Mouse (Mus musculus) cerebellum, adult 9-11 months (tissue): ENCODE measurements at regions not wholly inside any gene's neighbourhood (a gene's known extent, or its start where the extent isn't known, plus 50 kb on each side); places are given as distances from the start of the nearest gene placed in this dataset.
A peak's percentile ranks its signal among the peaks of the same experiment; 100 is the strongest.

ENCODE experiments used
- DNase-seq: peaks from one replicate; pipeline ENCODE4 v3.0.0; 2022

DNA sequence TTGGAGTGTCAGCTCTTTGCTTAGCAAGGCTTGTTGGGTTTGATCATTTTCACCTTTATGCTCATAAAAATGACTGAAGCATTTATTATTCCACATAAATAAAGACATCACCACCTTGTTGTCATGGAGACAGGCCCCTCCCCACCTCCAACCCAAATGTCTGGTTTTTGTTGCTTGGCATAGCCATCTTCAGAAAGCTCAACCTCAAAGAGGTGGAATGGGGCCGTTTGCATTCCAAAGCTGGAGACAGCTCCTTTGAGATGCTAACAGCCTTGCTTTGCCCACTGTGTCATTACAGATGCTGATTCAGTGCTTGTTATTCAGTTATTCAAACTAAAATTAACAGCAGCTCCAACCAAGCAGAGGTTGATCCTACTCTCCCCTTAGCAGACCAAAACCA lies 51.9 kb upstream of the Lgalsl start:
- DNase-seq: no peak

DNA sequence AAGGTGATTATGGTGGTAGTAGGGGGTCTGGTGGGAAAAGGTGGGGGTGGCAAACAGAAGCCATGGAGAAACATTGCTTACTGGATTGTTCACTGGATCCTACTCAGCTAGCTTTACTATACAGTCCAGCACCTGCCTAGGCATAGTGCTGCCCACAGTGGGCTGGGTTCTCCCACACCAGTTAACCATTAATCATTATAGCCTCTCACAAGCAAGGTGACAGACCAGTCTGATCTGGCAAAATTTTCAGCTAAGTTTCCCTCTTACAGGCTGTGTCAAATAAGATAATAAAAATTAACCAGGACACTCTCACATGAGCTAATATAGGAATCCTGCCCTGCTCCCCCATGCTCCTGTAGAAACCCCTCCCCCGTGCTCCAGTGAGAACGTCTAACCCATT lies 53.1 kb upstream of the Lgalsl start:
- no peak for DNase-seq

DNA sequence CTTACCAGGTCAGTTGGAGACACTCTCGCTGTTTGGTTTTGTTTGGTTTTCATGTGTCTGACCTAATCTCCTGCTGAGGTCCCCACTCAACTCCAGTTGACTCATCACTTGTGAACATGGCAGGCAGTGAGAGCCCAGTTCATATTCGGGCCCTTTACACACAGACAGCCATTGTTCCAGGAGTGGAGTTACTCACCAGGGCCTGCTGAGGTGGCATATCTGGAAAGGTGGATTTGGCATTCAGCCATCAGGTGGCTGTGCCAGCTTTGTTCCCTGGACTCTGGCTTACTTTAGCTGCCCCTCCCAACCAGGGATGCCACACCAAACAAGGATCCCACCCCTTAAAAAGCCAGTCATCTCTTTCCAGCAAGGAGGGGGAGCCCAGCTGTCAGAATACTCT lies 56.2 kb upstream of the Lgalsl start:
- no peak for DNase-seq

DNA sequence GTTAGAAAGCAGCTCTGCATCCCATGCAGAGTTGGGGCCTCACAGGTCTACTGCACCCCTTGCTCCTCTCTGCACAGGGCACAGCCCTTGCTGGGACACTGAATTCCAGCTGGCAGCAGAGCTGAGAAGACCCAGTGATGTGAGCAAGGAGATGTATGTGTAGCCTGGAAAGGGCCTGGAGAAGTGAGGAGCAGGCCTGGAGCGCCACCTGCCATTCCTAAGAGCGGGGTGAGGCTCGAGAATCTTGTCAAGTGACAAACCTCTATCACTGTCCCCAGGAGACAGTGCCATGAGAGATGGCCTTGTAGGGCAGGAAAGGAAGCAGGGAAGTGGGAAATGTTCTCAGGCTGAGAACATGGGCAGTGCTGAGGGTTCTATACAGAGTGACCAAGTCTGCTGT lies 59.6 kb upstream of the Lgalsl start:
- no peak for DNase-seq

DNA sequence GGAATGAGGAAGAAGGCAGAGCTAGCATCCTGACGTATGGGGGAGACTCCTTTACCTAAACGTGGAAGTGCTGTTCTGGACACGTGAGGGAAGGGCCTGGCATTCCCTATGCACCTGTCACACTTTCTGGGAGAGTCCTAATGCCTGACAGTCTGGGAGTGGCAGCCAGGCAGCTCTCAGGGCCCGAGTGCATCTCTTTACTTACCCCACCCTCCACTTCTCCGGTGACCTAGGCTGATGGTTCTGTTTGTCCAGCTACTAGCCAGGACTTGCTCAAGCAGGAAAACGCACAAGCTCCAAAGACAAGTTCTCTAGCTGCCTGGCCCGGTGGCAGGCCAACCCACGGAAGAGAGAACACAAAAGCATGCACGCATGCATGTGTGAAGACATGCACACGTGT lies 60.9 kb upstream of the Lgalsl start:
- DNase-seq: no peak

DNA sequence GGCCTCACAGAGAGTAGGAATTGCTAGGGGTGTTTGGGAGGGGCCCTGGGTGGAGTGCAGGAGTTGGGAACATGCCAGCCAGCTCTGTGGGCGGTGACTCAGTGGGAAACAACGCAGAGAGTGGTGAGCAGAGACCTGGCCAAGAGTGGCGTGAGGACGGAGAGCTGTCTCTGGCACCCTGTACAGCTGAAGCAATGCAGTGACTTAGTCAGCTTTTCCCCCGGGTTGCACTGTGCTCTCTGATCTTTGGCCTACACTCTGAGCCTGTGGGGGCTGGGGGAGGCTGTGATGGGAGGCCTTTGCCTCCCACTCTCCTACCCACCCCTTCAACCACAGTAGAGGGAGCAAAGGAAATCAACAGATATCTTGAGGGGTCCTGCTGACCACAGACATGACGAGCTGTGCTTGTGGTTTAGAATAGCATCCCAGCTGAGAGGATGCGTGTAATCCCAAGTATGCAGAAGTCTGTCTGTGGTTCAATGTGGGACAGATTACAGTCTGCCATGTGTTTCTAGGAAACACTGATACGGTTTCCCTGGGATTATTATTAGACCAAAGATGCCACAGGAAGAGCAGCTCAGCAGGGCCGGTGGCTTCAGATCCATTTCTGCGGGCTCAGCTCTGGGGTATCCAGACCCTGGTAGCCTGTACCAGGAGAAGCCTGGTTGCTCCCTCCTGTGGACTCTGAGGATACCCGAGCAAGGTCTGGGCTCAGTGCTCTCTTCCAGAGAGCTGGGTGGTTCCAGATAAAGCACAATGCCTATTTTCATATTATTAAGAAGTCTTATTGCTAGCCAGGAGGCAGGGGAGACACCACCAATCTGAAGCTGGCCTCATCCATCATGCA lies 65.6 kb upstream of the Lgalsl start:
- DNase-seq: no peak

DNA sequence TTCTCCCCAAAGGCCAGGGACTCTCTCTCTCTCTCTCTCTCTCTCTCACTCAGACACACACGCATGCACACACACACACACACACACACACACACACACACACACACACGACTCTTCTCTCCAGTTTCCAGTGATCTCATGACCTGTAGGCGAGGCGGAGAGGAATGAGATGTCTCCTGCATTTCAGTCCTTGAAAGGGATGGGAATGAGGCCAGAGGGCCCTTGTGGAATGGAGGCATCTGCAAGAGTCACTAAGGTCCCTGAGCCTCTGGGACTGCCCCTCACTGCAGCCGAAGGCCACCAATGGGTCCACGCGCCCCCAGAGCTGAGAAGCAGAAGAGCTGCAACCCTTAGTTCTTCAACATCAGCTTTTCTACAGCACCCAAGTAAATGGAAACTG lies 66.6 kb upstream of the Lgalsl start:
- no peak for DNase-seq

DNA sequence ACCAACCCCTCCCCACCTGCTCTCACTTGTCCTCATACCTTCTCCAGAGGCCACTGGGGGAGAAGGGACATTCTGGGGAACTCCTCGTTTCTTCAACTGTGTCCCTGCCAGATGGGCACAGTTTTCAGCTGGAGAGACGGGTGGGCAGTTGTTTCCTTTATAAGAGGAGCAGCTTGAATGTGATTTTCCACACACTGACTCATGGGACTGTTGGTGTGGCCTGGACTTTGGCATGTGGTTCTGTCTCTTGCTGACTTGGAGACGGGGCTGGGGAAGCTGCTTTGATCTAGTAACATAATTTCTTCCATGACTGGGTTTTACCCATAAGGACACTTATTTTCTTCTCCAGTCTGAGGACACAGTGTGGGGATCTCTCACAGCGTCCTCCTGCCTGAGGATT lies 67.7 kb upstream of the Lgalsl start:
- DNase-seq: no peak

DNA sequence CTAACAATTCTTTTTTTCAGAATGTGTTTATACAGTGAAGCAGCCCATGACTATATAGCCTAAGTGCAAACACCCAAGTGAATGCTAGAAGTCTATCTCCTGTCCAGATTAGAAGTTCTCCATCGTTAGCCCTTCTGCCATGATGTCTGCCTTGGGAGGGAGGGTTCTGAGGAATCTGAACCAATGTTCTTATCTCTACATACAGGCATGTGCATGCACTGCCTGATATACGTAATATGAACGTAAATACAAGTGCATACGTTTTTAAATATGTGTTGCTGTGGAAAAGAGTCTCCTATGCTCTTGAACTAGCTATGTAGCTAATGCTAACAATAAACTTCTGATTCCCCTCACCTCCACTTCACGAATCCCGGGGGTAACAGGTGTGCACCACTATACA lies 68.9 kb upstream of the Lgalsl start:
- DNase-seq: no peak

DNA sequence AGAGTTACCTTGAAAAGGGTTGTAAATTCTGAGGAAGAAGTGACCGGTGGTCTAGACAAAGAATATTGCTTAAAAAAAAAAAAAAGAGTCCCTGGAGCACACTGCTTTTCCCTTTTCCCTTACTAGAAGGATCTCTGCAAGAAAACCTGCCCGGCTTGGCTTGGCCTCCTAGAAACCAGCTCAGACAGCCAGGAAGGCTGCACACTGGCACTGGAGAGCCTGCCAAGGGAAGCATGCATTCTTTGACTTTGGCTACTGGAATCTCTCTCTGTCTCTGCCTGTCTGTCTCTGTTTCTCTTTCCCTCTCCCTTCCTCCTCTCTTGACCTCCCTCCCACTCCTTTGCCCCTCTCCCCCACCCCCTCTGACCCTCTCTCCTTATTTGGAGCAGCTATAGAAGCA lies 71.1 kb upstream of the Lgalsl start:
- no peak for DNase-seq

DNA sequence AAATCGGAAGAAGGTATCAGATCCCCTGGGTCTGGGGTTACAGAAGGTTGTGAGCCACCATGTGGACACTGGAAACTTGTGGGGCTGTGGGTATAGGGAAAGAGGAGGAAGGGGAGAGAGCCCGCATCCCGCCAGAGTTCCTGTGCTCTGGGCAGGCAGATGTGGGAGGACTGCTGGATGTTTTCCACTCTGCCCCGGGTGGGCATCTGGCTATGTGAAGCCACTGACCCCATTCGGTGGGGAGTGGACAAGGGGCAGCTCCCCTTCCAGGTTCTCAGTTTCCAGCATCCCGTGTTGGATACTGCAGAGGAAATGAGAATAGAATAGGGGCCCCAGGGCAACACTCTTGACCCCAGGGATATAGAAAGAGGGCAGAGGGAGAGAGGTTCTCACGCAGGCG lies 72.1 kb upstream of the Lgalsl start:
- no peak for DNase-seq

DNA sequence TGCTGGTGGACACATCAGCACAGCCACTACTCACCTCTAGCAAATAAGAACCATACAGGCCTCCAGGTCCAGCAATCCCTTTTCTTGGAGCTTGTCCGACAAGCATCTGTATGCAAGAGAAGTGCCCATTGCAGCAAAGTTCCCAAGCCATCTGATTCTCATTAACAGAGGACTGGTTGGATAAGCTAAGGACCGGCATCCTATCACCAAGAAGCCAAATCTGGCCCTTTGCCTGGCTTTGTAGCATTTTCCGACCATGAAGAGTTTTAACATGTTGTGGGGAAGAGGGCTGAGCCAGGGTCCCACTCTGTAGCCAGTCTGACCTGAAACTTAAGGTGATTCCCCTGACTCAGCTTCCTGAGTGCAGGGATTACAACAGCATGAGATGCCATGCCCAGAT lies 77.1 kb upstream of the Lgalsl start:
- no peak for DNase-seq

DNA sequence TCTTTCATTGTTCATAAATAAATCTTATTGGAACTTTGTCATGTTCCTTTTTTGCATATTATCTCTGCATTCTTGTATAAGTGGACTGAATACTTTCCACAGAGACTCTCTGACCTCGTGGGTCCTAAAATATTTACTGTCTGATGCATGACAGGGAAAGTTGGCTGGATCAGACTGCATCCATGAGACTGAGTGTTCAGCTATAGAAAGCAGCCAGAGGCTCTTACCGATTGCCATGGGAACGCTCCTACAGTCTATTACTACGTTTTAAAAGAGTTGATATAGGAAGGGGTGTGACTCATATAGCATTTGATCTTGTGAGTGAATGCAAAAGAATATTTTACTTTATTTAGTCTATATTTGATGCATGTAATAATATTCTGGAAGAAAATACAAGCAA lies 77.6 kb upstream of the Lgalsl start:
- DNase-seq: no peak

DNA sequence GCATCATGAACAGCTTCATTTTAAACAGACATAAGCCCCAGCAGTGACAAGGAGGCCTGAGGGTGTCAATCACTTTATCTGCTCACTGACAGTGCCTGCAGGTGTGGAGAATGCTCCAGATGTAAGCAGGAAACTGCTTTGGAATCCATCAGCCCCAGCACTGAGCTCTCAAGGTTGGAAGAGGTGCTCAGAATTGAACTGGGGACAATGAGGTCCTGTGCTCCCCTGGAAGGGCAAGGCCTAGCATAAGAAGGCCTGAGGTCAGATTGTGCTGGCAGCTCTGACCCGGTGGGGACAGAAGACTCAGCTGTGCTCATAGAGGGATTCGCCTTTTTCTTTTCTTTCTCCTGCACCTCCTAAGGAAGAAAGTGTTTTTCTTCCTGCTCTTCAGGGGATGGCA lies 82.2 kb upstream of the Lgalsl start:
- DNase-seq: no peak

DNA sequence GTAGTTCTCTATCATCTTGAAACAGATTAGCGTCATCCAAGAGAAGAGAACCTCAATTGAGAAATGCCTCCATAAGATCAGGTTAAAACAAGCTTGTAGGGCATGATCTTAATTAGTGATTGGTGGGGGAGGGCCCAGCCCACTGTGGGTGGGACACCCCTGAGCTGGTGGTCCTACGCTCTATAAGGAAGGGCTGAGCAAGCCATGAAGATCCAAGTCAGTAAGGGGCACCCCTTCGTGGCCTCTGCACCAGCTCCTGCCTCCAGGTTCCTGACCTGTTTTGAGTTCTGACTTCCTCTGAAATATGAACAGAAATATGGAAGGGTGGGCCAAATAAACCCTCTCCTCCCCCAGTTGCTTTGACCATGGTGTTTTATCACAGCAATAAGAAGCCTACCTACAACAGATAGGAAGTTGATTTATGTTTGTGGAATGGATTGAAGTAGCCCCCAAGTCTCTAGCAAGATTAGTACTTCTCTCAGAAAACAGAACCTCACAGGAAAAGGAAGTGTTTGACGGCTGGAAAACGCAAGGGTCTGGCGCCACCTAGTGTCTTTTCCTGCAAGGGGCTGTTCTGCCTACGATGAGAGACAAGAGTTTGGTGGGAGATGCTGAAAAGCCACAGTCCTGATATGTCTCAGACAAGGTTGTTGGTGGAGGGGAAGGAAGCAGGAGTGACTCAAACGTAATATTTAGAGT lies 82.9 kb upstream of the Lgalsl start:
- peak; percentile 67 for DNase-seq

DNA sequence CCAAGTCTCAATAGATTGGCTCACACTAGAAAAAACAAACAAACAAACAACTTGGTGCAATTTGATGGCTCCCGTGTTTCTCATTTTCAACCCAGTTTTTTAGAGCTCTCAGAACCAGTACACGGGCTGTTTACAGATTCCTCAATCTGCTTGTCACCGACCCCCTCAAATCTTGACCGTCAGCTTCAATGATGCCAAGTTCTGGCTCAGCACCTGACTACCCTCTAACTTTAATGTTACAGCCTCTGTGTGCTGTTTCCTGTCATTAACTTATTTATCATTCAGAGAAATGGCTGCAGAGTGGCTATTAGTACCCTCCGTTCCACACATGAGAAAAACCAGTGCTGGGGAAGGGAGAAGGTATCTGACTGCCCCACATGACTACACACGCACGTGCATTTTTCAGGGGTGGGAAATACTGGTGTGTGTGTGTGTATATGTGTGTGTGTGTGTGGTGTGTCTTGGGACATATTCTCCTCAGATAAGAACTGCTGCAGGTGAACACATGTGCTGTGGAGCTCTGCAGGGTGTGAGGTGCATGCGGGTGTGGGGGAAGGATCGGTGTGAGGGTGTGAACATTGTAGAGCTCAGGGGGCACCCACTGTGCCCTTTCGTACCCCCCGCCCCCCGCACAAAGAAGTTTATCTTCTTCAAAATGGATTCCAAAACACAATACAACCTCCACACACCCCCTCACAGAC lies 83.6 kb upstream of the Lgalsl start:
- no peak for DNase-seq

DNA sequence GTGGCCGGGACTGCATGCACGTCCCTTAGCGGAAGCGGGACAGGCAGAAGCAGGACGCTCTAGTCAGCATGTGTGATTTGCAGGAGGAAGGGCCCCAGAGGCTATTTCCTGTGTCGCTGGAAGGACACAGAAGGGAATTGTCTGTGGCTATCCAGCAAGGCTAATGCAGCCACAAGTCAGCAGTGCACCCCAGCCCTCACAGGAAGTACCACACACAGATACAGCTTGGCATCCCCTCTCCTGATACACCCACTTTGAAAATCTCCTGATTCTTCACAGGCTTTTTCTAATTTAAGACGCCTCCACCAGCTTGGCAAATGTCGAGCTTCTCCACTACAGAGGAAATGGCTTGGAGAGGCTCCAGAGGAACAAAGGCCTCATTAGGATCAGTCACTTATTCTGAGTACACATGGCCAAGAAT lies 84.3 kb upstream of the Lgalsl start:
- DNase-seq: peak; percentile 23

DNA sequence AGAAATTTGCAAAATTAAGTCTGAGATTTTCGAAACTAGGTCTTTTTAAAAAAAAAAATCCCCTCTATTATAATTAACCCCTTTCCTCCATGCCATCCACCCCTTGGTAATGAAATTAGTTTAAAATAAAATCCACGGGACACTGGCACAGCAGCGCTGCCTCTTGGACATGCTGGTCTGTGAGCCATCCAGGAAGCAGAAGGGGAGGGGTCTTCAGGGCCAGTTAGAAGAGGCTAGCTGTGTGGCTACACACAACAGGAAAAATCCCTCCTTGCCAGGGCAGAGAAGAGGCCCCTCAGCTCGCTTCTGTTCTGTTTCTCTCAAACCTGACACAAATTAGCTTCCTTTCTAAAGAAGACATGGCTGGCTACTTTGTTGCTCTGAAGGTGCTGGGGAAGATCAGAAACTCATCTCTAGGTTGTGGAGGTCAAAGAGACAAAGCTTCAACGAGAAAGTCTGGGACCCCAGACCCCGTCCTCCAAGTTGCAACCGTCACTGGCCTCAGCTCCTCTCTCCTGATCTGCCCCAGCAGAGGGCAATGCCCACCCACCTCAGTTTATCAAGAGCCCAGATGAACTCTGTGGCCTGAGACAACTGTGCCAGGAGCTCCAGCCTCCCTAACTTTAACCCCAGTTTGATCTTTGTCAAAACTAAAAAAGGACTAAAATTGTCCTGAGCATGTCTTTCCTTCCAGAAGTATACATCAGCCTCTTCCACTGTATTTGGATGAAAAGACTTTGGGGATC lies 85.0 kb upstream of the Lgalsl start:
- DNase-seq: no peak

DNA sequence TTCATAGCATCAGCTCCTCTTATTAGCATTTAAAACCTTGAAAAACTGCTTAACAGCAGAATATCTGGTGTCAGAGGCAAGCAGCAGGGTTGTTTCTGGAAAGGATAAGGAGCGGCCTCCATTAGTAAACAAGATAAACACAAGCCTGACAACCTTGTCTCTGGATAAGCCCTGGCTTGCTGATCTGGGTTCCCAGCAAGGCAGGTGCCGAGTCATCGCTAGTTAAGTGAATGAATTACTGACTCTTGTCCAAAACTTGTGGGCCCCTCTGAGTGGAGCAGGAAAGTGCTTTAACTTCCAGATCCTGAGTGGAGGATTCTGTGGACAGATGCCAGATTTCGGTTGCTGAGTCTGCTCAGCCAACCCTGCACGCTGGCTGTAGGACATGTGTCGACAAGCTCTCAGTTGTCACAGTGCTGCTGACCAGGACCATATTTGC lies 85.6 kb upstream of the Lgalsl start:
- no peak for DNase-seq

DNA sequence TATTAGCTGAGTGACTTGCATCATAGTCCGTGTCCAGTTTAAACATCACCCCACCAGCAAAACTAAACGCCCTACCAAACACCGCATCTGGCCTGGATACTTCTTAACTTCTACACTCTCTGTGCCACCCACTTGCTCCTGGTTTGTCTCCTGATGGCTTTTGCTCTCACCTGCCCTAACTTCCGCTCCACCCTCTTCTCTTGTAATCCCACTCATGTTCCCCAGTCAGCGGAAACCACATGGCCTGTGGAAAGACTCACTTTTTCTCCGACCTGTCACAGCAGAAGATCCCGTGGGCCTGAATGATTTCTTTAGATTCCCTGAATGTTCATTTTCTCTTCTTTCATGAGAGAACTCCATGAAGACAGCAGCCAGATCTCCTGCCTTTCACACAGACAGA lies 86.1 kb upstream of the Lgalsl start:
- DNase-seq: no peak

DNA sequence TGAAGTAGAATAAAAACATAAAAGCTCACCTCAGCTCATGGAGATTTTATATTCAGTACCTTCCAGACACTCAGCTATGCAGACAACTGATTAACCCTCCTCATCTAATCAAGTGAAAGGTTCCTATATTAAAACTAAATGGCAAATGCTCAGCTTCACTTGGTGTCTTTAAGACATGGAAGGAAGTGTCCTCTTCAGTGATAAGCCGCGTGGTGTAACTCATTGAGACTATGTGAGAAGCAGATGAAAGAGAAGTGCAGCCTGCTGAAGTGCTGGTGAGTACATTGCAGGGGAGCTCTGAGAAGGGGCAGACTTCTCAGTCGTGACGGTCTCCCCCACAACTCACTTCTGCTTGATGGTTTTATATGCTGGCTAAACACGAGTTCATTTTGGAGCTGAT lies 86.6 kb upstream of the Lgalsl start:
- DNase-seq: no peak

DNA sequence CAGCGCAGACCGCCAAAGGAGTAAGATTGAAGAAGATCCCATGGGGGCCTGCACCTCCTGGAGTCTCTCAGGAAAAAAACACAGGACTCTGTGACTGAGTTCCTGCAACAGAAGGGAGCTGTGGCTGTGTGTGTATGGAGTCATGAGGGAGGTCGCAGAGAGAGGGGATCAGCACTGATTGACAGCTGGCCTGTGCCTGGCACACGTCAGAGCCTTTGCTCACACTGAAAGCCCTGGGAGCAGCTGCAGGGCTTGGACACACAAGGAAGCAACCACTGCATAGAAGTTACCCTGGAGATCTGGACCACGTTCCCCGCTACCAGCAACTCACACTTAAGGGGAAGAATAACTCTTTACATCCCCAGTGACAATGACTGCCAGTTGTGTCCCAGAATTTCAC lies 92.3 kb upstream of the Lgalsl start:
- DNase-seq: no peak

DNA sequence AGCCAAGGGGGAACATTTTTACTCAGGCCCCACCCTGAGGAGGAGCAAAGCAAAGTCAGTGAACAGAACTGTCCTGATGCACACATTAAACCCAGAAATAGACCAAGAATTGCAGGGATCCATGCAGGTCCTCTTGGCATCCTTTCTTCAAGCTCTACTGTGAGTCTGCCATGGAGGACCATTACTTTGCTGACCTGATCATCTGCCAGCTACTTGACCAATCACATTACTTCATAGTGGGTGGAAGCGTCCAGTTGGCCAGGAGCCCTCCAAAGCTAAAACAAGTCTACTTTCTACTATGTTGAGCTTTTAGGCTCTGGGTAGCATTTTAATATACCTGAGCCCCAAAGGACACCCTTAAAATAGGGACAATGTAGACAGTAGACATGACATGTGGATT lies 98.6 kb upstream of the Lgalsl start:
- DNase-seq: no peak
